Mouse (Mus musculus) forebrain, embryonic 13.5 days (tissue): ENCODE measurements around the gene Sri. TPM values are rescaled to one million over a fixed set of nuclear protein-coding genes. Genes with fewer than 3 reads are reported as not detected.

ENCODE experiments used
- ATAC-seq: fragments of 200-750 bp; cut with Nextera tagmentation; 2 replicates; pipeline ENCODE4 v1.8.0; 2017
- H3K27ac ChIP-seq: fragments of 300-500 bp; sonication (generic); 2 replicates; pipeline ENCODE4 v1.5.1; 2015; ENCODE audit warnings: inconsistent platforms, mild to moderate bottlenecking, moderate library complexity
- H3K27me3 ChIP-seq: fragments of 300-500 bp; sonication (generic); 2 replicates; pipeline ENCODE4 v1.6.1; 2015; ENCODE audit warnings: mild to moderate bottlenecking, inconsistent platforms
- H3K36me3 ChIP-seq: fragments of 300-500 bp; sonication (generic); 2 replicates; pipeline ENCODE4 v1.6.1; 2015; ENCODE audit warnings: mild to moderate bottlenecking, inconsistent platforms; ENCODE audit not compliant: poor library complexity, severe bottlenecking
- H3K4me1 ChIP-seq: fragments of 300-500 bp; sonication (generic); 2 replicates; pipeline ENCODE4 v1.6.1; 2015; ENCODE audit warnings: inconsistent platforms
- H3K4me2 ChIP-seq: fragments of 300-500 bp; sonication (generic); 2 replicates; pipeline ENCODE4 v1.6.1; 2015; ENCODE audit warnings: inconsistent platforms, mild to moderate bottlenecking, moderate library complexity
- H3K4me3 ChIP-seq: fragments of 300-500 bp; sonication (generic); 2 replicates; pipeline ENCODE4 v1.5.1; 2015; ENCODE audit warnings: mild to moderate bottlenecking, inconsistent platforms
- H3K9ac ChIP-seq: fragments of 300-500 bp; sonication (generic); 2 replicates; pipeline ENCODE4 v1.6.1; 2015; ENCODE audit warnings: mild to moderate bottlenecking, inconsistent platforms
- H3K9me3 ChIP-seq: fragments of 300-500 bp; sonication (generic); replicated peaks from 2 replicates; pipeline ENCODE4 v1.6.1; 2016; ENCODE audit warnings: inconsistent platforms
- WGBS: fragments of 180-500 bp; shearing (Covaris S2); methylation state at CpG from one replicate; pipeline ENCODE4 v1.1.7; 2015; 5-methylcytosine and 5-hydroxymethylcytosine counted together
- polyA plus RNA-seq: library from polyadenylated mRNA; unstranded; fragments of >200 nt; fragmentation: Nextera tagmentation; extraction: Ambion mirVana; gene quantifications from 2 replicates; pipeline ENCODE4 v1.2.1, GENCODE M21; 2015

Sri gene
- polyA plus RNA-seq, 1 experiment from 2014 or later: 135 TPM

DNA sequence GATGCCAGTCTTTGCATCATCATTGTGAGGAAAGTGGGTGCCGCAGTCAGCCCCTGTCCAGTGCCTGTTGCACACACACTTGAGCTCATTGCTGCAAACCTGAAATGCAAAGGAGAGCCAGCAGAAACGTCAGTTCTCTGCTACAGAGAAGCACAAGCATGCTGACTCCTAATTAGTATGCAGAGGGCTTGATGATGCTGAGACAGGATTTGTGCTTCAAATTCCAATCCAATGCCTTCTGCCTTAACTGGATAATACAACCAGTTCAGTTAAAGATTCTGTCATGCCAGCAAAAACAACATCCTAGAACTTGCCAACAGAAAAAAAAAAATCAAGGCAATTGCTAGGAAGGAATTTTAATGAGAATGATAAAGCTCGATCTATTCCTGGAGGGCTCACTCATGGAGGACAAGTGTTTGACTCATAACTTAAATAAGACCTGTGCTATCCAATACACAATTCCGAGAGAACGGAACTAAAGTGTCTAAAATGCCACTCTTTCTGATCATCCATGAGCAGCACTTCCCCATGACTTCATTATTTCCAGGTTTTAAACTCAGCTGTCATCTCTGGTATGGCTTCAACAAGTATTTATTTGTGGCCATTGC is 70.8 kb downstream of the Sri start:
- Histone ChIP-seq H3K27ac (no peak overlapping the region), H3K9ac (no peak overlapping the region), H3K4me1 (peaks cover 4% of the 10 kb centered on the region; the same call in 1 of the 2 replicates), H3K4me2 (no peak overlapping the region), H3K9me3 (no peaks in the 10 kb centered on the region), H3K27me3 (no peaks in the 10 kb centered on the region), H3K36me3 (no peaks in the 10 kb centered on the region), H3K4me3 (no peak overlapping the region)
- peak; percentile 56; the same call in 1 of the 2 replicates for ATAC-seq
- 64% methylated on average over 5 of the region's 5 CpGs for WGBS

Other genes with a start within 250 kb of the Sri start
- gene Steap4, start 85.6 kb upstream of the Sri start, polyA plus RNA-seq: 0.16 and 0.17 TPM in 2 replicates